Mouse (Mus musculus): ENCODE data around the gene Pphln1.

The Pphln1 gene

DNA sequence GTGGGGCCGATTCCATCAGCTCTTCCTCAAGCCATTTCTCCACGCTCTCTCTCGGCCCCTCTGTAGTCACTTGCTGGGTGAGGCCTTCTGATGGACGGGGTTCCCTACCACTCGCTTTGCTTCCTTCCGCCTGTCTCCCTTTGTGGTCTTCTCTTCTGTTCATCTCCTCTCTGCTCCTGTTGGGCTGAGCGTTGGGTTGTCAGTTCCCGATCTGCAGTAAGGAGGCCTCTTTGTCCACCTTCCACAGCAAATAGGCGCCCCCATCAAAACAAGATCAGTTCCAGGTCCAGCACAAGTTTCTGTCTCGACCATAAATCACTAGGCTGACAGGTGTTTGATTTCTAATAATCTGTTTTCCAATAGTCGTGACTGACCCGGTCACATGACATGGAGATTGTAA lies 37.8 kb downstream of the Pphln1 start:
- no peak for DNase-seq

DNA sequence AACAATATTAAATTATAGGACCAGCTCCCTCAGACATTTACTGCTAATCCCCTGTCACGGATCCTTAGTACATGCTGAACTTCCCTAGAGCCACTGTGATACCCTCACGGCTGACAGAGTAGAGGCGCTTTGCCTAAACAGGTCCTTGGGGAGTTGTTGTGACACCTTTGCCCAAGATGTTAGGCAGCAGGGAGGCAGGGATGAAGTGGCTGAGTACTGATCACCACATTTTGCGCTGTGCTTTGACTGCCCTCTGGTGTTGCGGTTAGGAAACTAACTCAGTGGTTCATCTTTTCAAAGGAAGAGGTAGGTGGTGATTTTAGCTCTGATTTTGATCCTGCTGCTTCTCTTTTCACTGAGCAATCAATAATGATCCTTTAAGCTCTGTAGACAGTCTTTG lies 40.5 kb downstream of the Pphln1 start:
- DNase-seq = peak; percentile 63 to 66

DNA sequence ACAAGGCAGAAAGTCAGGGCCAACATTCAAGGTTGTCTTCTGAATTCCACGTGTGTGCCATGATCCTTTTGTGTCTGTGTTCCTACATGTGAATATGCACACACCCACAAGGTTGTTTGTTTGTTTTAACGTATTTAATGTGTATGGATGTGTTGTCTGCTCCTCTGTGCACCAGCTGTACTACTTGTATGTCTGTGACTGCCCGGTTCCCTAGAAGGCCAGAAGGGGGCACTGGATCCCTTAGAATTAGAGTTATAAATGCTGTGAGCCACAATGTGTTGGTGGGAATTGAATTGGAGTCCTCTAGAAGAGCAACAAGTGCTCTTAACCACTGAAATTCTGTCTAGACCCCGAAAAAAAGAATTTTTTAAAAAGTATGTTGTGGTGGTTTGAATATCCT lies 44.1 kb downstream of the Pphln1 start:
- DNase-seq = no peak

DNA sequence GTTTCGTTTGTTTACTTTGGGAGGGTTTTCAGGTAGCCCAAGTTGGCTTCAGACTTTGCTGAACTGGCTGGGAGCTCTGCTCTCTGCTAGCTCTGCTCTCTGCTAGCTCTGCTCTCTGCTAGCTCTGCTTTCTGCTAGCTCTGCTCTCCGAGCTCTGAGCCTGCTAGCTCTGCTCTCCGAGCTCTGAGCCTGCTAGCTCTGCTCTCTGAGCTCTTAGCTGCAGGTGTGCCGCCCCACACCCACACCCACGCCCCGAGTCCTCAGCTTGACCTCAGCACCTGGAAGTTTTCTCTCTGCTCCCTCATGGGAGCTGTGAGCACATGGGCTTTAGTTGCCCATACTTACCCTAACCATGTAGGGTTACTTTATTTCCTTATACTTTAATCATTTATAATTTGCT lies 45.5 kb downstream of the Pphln1 start:
- no peak for DNase-seq

DNA sequence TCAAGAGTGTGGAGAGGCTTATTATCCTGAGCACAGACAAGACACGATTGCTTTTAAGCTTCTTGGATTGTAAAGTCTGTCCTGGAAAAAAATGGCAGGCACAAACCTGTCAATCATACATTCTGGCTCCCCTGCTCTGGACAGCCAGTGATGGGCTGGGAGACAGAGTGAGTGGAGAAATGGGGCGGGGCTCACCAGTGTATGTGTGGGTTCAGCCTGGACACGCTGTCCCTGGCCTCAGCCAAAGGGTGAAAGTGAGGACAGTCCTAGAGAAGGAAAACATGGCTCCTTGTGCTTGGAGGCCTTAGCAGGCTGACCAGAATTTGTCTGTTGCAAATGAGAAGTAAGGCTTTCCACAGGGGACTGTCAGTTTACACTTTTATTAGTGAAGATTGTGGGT lies 50.7 kb downstream of the Pphln1 start:
- DNase-seq = no peak

DNA sequence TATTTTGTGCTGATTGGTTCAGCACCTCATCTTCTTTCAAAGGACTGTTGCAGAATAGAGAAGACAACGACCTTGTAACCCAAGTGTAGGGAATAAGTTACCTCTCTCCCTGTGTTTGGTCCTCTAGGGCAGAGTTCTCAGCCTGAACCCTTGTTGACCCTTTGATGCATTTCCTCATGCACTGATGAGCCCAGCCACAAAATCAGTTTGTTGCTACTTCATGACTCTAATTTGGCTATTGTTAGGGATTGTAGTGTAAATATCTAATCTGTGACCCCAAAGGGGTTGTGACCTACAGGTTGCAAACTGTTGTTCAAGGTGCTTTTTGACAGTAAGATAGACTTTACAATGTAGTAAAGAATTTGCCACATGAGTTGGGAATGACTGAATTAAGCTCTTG lies 55.1 kb downstream of the Pphln1 start:
- DNase-seq = no peak

DNA sequence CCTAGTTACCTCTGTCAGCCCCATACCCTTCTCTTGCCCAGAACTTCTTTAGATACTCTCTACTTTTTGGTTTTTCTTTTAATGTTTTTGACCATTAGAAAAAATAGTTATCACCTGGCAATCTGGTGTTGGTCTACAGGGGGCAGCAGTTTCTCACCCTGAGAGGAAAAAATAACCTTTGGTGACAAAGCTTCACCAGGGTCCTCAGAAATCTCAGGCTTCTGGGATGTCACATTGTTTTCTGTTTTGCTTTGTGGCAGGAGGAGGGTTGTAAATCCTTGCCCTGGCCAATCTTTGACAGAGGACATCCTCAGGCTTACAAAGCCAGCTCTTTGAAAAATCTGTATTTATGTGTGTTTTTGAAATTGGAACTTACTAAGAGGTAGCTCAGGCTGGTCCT lies 57.9 kb downstream of the Pphln1 start:
- DNase-seq = no peak

DNA sequence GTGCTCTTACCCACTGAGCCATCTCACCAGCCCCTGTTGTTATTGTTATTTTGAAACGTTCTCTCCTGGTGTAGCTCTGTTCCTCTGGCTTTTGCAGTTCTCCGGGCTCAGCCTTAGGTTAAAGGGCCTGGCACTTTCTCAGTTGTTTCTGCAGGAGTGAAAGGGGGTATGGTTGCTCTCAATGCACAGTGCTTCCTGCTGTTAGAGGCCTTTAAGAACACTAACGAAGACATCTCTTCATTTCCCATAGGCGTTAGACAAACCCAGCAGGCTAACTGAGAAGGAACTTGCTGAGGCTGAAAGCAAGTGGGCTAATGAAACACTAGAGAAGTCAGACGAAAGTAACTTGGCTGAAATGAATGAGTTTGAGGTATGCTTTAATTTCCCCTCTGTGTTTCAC lies 61.3 kb downstream of the Pphln1 start:
- DNase-seq = no peak

DNA sequence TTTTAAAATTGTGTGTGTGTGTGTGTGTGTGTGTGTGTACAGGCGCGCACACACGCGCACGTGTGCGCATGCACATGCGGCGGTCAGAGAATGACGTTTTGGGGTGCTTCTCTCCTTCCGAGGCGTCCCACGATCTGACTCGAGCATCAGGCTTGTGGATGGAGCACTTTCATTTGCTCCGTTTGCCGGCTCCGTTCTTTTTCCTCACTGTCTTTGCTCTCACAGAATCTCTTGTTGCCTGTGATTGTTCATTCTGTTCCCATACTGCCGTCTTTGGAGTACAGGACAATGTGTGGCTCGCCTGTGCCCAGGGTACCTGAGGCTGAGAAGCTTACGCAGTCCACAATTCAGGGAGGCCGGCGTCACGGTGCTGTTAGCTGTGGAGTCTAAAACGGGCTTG lies 62.9 kb downstream of the Pphln1 start:
- no peak for DNase-seq

DNA sequence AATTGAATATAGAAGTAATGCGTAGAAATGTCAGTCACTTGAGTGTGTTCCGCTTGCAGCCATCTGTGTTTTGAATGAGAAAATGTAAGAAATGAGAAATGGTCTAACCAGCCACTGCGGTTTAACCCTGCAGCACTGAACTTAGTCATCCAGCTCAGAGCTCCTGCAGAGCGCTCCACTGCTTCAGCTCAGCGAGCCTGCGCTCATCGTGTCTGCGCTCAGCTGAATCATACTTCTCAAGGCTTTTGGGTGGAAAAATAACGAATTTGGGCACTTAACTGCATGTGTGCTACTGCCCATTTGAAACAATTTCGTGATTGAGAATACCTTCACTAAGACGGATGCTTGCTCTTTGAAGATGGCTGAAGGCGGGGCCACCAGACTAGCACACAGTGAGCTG lies 73.5 kb downstream of the Pphln1 start:
- DNase-seq = no peak

DNA sequence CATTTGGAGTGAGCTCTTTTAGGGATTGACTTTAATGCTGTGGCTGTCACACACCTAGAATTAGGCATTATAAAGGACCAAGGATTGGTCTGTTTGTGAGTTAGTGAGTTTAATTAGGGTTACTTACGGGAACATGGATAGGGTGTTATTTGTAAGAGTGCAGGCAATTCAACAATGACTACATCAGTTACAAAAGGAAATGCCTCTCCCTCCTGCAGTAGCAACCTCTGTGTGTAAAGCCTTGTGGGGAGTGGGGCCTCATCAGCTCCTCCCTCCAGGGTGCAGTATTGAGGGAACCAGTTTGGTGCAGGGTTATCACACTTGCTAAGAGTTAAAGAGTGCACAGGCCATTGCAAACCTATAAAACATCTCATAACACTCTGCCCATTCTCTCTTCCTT lies 73.9 kb downstream of the Pphln1 start:
- no peak for DNase-seq

DNA sequence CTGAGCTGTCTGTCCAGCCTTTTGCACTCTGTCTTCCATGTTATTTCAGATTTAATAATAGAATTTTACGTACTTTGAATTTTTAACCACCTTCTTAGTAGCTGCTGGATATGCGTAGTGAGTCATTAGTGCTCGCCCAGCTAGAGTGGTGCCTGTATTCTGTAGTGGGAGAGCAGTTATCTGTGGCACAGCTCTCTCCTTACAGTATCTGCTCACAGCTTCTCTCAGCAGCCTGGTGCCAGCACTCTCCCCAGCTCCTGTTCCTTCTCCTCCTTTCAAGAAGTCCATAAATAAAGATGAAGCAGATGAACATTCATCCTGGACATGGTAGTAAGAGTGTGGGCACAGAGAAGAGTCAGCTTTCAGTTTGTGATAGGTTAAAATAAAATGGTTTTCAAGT lies 76.1 kb downstream of the Pphln1 start:
- DNase-seq = no peak

DNA sequence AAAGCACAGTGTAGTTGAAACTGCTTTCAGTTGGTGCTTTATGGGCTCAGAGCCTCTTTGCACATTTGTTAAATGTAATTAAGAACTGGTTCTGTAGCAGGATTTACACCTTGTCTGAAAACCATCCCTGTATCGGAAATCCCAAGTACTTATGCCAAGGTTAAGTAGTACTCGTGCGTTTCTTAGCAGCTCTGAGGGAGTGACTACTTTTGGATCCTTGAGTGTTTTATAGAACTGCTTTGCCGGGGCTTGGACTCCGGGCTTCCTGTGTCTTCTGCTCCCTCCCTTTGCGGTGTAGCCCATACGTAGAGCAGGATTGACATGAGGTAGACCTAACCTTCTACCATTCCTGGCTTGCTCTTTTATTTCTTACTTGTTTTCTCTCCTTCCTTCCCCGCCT lies 77.5 kb downstream of the Pphln1 start:
- DNase-seq = no peak

DNA sequence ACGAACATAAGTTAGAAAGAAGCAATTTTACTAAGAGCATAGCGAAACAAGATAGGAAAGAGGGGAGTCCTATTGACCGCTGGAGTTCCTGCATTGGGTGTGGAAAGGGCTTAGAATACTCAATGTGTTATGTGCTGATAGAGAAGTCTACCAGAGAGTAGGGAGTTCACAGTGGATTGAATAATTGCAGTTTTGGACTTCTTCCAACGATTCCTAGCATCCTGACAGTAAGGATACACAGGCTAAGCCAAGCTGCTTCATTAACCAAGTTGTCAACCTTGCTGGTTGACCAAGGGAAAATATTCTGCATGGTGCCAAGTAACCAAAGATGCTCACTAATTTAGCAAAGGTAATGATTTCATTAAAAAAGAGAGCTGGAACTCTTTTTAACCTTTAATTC lies 79.6 kb downstream of the Pphln1 start:
- no peak for DNase-seq

DNA sequence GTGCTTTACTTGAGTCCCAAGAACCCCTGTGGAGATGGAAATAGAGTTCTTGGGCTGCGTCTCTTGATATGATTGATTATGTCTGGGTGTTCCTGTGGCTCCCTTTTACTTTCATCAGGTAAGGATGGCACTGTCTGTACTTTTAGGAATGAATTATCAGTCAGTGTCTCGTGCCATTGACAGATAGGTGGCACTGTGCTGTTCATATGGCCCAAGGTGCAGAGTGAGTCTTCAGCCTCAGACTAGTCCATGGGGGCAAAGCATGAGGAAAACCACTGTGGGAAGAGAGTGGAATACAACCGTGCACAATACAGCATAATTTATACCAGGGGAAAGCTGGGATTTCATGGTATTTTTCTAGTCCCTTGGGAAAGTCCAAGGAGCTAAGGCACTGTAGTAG lies 80.5 kb downstream of the Pphln1 start:
- no peak for DNase-seq

DNA sequence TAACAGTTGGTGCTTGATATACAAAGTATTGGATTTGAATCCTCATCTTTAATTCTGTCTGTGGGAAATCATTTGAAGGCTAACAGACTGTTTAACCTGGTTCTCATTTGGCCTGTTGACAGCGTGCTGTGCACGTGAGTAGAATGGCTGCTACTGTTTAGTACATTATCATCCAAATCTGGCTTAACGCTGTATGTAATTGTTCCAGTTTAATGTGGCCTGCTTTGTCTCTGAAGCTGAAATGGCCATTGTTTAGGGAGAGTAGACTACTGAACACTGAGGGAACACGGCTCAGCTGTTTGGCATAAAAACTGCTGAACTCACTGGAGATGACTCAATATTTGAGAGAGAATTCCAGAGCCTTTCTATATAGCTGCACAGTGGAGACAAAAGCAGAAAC lies 81.3 kb downstream of the Pphln1 start:
- no peak for DNase-seq

DNA sequence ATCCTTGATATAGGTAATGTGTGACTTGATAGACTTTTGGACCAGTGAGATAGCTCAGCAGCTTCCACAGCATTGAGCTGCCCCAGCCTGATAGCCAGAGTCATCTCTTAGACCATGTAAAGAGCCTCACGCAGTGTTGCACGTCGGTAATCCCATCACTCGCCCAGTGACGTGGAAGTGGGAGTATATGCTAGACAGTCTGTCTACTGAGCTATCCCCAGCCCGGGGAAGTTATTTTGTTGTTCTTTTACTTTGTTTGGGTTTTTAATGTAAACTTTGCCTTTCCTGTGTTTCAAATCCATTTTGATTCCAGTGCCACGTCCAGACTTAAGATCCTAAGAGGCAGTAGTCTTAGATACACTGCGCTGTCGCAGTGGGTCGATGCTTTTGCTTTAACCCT lies 83.0 kb downstream of the Pphln1 start:
- no peak for DNase-seq

DNA sequence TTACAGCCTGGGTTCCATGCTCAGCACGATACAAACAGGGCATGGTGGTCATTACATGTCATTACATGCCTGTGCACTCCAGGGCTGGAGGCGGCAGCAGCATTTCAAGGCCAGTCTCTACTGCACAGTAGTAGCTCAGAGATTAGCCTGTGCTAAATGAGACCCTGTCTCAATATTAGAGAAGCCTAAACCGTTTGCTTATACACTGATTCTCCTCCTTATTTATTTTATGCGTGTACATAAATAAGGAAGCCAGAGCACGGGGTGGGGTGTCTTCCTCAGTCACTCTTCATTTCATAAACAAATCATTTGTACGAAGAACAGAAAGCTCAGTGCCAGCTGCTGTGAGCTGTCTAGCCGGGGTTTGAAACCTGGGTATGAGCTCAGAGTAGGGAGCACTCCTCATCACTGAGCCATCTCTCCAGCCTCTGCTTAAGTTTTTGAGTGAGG lies 86.1 kb downstream of the Pphln1 start:
- no peak for DNase-seq

DNA sequence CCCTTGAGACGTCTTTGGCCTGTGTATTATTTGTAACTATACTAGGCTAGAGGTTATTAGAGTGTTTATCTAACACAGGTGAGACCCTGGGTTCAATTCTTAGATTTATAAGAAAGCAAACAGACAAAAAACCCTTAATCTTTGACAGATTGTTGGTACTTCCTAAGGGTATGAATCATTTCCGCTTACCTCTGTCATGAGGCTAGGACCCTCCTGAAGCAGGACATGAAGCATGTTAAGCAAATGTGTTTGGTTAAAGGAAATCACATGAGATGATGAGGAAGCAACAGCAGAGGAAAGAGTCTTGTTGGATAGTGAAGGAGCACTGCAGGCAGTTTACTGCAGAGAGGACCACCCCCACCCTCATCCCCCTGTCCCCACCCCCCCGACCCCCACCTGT lies 87.1 kb downstream of the Pphln1 start:
- DNase-seq = no peak

DNA sequence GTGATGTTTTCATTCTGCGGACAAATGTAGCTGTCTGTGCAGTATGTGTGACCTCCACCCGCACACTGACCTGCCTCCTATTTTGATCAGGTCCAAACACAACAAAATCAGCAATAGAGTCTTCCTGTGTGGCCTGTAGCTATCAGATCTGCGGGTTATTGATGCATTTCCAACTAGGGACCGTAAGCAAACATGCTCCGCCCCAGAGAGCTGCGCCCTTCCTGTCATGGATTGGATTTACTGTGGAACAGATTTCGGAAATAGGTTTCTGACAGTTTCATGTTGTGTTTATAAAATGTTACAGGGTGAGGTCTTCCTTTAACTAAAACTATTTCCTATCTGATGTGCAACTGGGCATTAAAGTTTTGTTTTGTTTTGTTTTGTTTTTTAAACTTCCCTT lies 87.9 kb downstream of the Pphln1 start:
- DNase-seq = no peak

DNA sequence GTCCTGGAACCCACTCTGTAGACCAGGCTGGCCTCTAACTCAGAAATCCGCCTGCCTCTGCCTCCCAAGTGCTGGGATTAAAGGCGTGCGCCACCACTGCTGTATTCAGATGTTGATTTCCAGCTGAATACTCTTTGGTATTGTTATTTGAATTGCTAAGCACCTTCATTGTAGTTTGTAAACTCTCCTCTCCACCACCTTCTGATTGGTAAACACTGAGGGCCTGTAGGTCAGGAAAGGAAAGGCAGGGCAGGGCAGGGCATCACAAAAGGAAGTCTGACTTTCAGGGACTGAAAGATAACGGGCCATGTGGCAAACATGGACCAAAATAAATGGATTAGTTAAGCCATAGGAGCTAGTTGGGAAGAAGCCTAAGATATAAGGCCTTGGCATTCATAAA lies 91.4 kb downstream of the Pphln1 start:
- DNase-seq = no peak

DNA sequence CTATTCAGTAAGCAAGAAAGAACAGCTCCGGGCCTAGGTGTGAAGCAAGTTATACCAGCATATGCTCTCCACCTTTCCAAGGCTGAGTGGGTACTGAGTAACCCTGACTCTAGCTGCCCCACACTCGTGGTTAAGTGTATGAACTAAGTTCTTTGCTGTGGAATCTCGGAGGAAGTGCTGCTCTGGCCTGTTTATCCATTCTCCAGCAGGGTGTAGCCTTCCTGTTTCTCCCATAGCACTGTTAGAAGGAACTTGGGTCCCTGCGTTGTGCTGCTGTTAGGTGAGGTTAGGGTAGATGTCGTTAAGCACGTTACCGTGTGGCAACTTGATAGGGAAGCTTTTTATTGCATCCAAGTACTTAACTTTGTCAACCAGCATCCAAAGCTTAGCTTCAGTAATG lies 96.5 kb downstream of the Pphln1 start:
- no peak for DNase-seq

DNA sequence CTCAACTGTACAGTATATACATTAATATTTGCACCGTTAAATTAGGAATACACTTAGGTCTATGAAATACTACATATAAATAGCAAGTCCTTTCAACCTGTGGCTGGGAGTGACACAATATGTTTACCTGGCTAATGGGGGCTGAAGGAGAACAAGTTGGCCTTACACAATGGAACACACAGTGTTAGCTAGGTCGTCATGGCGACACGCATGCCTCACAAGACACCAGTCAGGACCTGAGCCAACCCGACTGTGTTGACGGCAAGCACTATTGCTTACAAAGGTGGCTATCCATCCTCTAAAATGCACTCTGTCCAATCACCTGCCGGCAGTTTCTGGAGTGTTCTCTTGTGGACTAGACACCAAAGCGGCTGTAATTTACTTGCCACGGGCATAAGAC lies 101.7 kb downstream of the Pphln1 start:
- DNase-seq = no peak

DNA sequence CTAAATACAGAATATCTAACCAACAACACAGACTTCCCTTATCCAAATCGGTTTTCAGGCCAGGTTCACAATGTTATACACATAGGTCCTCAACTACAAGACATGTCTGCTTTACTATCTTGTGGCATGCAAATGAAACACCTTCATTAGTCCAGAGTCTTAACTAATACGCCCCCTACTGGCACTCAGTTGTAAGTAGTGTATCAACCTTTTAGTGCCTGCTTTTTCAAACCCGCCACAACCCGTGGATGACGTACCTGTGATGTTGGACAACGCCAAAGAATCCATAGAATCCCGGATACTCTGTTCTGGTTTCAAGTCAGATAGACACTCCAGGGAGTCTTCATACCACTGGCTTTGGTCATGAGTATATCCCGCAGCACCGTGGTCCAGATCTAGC lies 104.6 kb downstream of the Pphln1 start:
- no peak for DNase-seq

DNA sequence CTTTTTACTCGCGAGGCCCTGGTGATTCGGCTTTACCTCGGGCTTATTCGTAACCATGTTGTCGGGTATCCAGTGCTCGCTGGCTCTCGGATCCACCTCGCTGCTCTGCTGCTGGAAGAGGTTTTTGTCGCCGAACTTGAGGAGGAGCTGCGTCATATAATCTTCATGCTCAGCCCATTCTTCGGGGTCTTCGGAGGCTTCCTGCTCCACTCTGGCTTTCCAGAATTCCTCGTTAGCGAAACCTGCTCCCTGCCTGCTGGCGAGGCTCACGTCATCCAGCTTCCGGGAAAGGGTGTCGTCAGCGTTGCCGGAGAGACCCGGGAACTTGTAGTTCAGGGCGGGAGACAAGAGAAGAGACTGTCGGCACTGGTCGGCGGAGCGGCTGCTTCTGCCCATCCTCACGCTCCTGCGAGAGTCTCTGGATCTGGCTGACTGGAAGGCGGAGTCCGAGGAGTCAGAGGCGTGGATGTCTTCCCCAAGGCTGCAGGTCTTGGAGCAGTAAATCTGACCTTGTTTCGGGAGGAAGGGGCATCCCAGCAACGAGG lies 105.1 kb downstream of the Pphln1 start:
- no peak for DNase-seq

DNA sequence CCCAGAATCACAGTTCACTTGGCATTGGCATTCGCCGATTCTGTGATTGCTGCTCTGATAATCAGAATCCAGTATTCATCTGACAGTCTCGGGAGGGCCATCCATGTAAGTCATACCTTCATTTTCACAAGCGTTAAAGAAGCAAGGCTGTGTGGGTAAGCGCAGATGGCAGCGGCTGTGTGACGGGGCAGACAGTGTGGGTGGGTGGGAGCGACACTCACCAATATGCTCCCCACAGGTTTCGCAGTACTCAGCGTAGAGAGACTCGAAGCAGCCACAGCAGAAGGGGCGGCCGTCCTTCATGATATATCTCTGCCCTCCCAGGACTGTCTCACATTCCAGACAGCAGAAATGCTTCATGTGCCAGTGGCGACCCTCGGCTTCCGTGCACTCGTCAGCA lies 106.7 kb downstream of the Pphln1 start:
- DNase-seq = no peak
